Mouse (Mus musculus) bone marrow, adult 2 months (tissue): ENCODE results near the gene Cfd. TPM values are rescaled to one million over a fixed set of nuclear protein-coding genes. Genes with fewer than 3 reads are reported as not detected.
A peak's percentile ranks its signal among the peaks of the same experiment; 100 is the strongest.

Experiments used
- H3K27ac ChIP-seq: fragments of 200-500 bp; 2 replicates; pipeline ENCODE4 v1.5.1; 2012; ENCODE audit warnings: low read depth, mild to moderate bottlenecking, control low read depth, inconsistent platforms, low read length; ENCODE audit not compliant: control insufficient read depth, poor library complexity, insufficient read depth
- H3K4me1 ChIP-seq: fragments of 200-500 bp; 2 replicates; pipeline ENCODE4 v1.6.1; 2011; ENCODE audit warnings: low read length; ENCODE audit not compliant: control insufficient read depth, insufficient read depth
- H3K4me3 ChIP-seq: fragments of 200-500 bp; replicated peaks from 2 replicates; pipeline ENCODE3; 2011; ENCODE audit warnings: mild to moderate bottlenecking, low read depth, low read length, control low read depth; ENCODE audit not compliant: control insufficient read depth
- CTCF ChIP-seq: fragments of 200-500 bp; IDR thresholded peaks from 2 replicates; pipeline ENCODE4 v1.5.1; 2011; ENCODE audit warnings: low read length, control low read depth; ENCODE audit not compliant: control insufficient read depth, insufficient read depth
- POLR2A ChIP-seq: fragments of 200-500 bp; IDR thresholded peaks from 2 replicates; pipeline ENCODE4 v1.6.1; 2011; ENCODE audit warnings: low read depth, mild to moderate bottlenecking, control low read depth, low read length, borderline replicate concordance; ENCODE audit not compliant: control insufficient read depth
- WGBS: fragments of 180-500 bp; shearing (Covaris S2); methylation state at CpG from one replicate; pipeline ENCODE4 v1.1.7; 2018; 5-methylcytosine and 5-hydroxymethylcytosine counted together
- polyA plus RNA-seq: library from polyadenylated mRNA; stranded (reverse); fragments of >200 nt; gene quantifications from 2 replicates; pipeline ENCODE4 v1.2.4, GENCODE M21; 2011; ENCODE audit warnings: low replicate concordance; ENCODE audit not compliant: missing spikeins, insufficient read depth, insufficient read length

Gene Cfd
- polyA plus RNA-seq, 1 experiment = not detected

DNA sequence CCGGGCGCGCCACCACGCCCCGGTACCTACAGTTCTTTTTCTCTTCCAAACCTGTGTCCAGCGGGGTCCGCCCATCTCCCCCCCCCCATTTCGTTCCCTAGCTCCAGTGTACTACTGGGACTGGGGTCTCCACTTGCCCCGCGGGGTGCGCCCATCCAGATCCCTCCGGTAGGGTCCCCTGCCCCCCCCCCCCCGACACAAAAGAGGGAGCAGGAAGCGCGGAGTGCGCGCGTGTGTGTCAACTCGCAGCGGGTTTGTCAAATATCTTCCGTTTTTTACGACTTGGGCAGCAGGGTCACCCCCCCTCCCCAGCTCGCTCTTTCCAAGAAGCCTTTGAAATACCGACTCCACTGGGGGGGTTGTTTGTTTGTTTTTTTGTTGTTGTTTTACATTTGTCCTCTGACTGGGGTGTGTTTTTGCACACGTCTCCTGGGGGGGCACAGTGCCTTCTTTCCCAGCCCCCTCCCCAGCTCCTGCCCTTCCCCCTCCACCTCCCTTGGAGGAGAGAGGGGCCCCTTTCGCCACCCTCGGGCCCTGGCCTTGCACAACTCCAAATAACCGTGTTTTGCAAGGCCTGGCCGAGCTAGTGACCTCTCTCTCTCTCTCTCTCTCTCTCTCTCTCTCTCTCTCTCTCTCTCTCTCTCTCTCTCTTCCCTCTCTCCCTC, 37.5 kb downstream of the Cfd start:
- Histone ChIP-seq H3K4me1 (peaks cover 1% of the 10 kb centered on the region), H3K27ac (peak overlapping the region; percentile 89), H3K4me3 (peak overlapping the region; percentile 82)
- WGBS = 1% methylated on average over 29 of the region's 29 CpGs
- no peak for TF ChIP-seq CTCF
- TF ChIP-seq POLR2A = 0 out of 2 replicates have a peak, but pooled peaks have one; percentile 7

DNA sequence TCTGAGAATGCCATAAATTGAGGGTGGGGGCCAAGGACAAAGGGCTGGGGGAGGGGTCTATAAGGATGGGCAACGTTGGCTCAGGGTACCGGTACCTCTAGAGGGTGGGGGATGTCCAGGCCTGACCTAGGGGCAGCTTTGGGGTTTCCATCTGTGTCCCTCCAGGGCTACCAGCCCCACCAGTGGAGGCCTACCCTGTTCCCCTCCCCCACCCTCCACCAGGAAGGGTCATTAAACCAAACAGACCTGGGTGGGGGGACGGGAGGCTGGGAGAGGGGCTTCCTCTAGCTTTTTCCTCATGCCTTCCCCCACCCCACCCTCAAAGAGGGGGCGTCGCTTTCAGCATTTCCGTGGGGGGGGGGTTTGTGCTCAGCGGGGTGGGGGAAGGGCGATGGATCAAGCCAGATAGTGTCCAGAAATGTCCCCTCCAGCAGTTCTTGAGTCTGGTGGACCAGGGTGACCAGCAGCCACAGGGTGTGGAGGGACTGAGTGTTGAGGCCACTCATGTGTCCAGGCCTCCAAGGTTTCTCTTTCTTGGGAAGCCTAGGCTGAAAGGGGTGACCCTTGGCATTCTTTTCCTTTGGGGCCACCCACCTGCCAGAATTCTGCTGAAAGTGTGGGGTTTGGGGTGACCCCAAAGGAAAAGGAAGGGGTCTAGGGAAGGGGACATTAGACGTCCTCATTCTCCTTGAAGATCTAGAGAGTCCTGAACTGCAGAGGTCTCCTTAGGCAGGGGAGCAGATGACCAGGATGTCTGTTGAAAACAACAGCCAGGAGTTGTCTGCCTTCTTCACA, 38.5 kb downstream of the Cfd start:
- Histone ChIP-seq H3K4me3 (peak overlapping the region; percentile 64), H3K4me1 (peaks cover 5% of the 10 kb centered on the region), H3K27ac (peak overlapping the region; percentile 89)
- no peak for TF ChIP-seq CTCF
- no peak for TF ChIP-seq POLR2A
- 45% methylated on average over 9 of the region's 9 CpGs for WGBS

DNA sequence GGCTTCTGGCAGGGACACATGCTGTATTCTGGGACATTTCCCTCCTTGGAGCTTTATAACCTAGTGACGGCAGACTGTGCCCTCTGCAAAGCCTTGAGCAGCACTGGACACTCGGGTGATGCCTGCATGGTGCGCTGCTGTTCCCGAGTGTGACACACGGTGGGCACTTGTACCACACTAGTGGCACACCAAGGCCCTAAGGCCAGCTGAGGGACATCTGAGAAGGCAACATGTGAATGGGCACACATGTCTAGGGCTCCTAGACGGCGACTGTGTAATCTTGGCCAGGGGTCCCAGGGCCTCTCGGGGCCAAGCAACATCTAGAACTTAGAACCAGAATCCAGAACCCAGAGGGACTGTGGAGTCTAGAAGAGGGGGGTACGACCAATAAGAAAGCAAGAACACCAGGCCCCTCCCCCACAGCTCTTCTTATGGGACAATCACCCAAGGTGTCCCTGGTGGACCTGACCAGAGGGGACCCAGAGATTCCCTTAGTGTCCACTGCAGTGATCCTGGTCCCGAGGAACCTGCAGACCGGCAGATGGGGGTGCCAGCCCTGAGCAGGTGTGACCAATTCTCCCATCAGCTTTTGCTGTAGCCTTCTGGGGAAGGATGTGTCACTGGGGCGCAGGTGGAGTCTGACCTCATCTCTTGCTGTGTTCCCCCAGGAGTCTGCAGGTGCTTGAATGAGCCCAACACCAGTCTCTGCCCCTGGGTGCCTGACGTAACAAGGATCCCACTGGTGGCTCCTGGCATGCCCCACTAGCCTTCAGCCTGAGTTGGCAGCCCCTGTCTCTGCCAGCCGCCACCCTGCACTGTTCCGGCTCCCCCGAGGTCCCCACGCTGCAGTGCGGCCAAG, 39.5 kb downstream of the Cfd start:
- 81% methylated on average over 18 of the region's 18 CpGs for WGBS
- Histone ChIP-seq H3K4me3 (no peak overlapping the region), H3K27ac (no peak overlapping the region), H3K4me1 (peaks cover 6% of the 10 kb centered on the region)
- TF ChIP-seq CTCF (no peak), POLR2A (no peak)

DNA sequence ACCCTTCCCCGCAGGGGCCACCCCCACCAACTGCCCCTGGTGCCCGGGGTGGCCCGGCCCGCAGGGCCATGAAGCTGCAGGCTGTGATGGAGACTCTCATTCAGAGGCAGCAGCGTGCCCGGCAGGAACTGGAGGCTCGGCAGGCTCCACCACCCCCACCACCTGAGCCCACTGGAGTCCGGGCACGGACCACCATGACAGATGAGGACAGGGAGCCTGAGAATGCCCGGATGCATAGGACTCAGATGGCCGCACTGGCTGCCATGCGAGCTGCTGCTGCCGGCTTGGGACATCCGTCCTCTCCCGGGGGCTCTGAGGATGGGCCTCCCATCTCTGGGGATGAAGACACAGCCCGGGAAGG, 40.2 kb downstream of the Cfd start:
- no peak for TF ChIP-seq CTCF
- no peak for TF ChIP-seq POLR2A
- no peak overlapping the region for H3K4me3 ChIP-seq
- 90% methylated on average over 16 of the region's 16 CpGs for WGBS

DNA sequence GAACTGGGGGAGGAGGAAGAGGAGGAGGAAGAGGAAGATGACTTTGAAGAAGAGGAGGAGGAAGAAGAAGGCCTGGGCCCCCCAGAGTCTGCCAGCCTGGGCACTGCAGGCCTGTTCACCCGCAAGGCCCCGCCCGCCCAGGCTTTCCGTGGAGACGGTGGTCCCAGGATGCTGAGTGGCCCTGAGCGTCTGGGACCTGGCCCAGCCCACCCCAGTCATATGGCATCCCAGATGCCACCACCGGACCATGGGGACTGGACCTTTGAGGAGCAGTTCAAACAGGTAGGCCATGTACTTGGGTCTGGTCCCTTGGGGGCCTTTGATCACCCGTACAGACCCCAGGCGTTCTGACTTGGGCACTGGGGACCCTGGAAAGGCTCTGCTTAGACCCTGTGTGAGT, 41.1 kb downstream of the Cfd start:
- TF ChIP-seq POLR2A = no peak
- no peak for TF ChIP-seq CTCF
- Histone ChIP-seq H3K4me1 (peaks cover 11% of the 10 kb centered on the region), H3K27ac (peak overlapping the region; percentile 0; the same call in 1 of the 2 replicates), H3K4me3 (no peak overlapping the region)
- 79% methylated on average over 9 of the region's 9 CpGs for WGBS

More for the DNA sequence above, 40.2 kb downstream of the Cfd start:
- H3K27ac ChIP-seq = no peak overlapping the region
- peaks cover 6% of the 10 kb centered on the region for H3K4me1 ChIP-seq

DNA sequence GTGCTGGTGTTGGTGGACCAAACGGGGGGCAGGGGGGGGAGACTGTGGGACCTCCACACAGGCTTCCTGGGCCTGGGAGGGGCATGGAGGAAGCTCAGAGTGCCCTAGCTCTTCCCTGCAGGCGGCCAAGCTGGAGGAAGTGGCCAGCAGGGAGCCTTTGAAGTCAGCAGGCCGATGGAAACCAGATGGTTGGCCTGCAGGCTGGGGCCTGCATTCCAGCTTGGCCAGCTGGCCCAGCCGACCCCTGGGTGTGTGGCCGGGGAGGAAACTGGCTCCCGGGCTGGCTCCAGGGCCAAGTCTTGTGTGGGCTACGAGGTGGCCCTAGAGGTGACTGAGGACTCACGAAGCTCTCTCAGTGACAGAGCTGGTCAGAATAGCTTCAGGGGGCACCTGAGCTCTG, 42.1 kb downstream of the Cfd start:
- 52% methylated on average over 8 of the region's 8 CpGs for WGBS
- Histone ChIP-seq H3K27ac (no peak overlapping the region; the same call in 1 of the 2 replicates), H3K4me1 (peaks cover 15% of the 10 kb centered on the region), H3K4me3 (no peak overlapping the region)
- no peak for TF ChIP-seq POLR2A
- TF ChIP-seq CTCF = no peak

DNA sequence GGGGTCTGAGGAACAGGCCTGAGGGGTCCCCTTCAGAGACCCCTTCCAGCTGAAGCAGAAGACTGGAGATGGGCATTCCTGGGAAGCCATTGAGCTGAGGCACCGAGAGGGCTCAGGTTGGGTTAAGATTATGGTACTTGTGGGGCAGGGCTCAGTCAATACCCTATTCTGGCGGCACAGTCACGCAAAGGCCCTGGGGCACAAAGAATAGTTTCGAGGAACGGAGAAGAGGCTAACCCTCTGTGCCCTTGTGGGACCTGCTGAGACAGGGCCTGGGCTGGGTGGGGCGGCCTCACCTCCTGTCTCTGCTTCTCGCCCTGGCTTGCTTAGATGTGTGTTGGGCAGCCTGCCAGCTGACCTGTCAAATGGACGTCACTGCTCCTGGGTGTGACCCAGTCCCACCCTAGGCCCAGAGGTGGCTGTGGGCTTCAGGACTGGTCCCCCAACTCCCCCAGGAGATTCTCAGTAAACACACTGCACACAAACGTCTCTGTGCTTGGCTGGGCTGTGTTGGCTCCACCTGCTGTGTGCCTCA, 42.6 kb downstream of the Cfd start:
- TF ChIP-seq CTCF = no peak
- TF ChIP-seq POLR2A = no peak
- WGBS = 78% methylated on average over 9 of the region's 9 CpGs
- peaks cover 19% of the 10 kb centered on the region for H3K4me1 ChIP-seq
- no peak overlapping the region; the same call in 1 of the 2 replicates for H3K27ac ChIP-seq
- H3K4me3 ChIP-seq = no peak overlapping the region

DNA sequence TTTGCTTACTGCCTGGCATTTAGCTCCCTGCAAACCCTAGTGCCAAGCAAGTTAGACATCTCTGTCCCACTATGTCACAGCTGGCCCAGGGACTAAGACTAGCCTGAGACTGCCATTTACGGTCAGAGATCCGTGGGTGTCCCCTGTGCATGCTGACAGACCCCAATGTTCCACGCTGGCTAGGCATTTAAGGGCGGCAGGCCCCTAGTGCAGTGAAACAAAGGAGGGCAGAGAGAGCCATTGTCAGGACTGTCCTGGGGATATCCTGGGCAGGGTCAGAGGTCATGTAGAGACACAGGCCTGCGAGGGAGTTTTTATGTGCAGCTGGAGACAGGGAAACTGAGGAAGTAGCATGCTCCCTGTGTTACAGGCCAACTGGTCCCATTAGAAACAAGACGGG, 43.2 kb downstream of the Cfd start:
- H3K27ac ChIP-seq = no peak overlapping the region; the same call in 1 of the 2 replicates
- WGBS = 83% methylated on average over 6 of the region's 6 CpGs
- TF ChIP-seq CTCF (no peak), POLR2A (no peak)
- H3K4me1 ChIP-seq = peaks cover 19% of the 10 kb centered on the region
- no peak overlapping the region for H3K4me3 ChIP-seq
